Mouse (Mus musculus) urinary bladder, postnatal 10 days (tissue): Measurements from ENCODE around the gene Phox2a.
A peak's percentile ranks its signal among the peaks of the same experiment; 100 is the strongest.

Experiments used
- DNase-seq: peaks from one replicate; pipeline ENCODE4 v3.0.0; 2022; ENCODE audit warnings: low spot score

Gene Phox2a

DNA sequence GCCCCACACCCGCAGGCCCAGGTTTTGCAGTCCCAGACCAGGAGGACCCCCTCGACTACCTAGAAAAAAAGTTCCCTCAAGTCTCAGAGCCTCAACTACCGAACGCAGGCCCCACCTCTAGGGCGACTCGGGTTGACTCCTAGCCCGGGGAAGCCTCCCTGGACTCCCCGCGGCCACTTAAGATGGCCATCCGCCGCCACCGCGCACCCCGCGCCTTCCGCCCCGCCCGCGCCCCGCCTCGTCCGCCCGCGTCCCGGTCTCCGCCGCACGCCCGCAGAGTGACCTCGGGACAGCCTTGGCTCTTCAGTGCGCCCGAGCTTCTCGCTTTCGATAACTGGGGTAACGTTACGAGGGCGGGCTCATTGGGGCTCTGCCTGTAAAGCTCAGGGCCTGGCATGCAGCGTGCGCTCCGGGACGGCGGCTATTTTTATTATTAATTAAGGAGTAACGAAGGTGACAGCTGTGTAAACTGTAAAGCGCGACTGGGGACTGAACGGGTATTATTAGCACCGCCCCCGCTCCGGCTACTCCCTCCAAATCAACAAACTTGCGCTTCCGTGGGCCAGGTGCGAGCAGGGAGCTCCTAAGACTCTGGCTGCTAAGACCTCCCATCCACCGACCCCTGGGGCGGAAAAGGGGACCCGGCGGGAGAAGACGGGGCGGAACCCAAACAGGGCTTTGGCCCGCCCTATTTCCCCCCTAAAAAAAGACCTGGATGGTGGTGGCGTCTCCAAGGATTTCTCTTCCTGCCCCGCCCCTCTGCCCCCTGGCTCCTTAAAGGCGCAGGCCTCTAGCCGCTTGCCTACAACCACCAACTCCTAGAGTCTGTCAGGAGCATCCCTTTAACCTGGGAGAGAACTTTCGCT lies 19.7 kb downstream of the Phox2a start, which contains the start of gene Inppl1:
Gene Inppl1 (minus strand): TSS at position 624 of the 866 bp plus-strand sequence.
- DNase-seq = peak; percentile 52

DNA sequence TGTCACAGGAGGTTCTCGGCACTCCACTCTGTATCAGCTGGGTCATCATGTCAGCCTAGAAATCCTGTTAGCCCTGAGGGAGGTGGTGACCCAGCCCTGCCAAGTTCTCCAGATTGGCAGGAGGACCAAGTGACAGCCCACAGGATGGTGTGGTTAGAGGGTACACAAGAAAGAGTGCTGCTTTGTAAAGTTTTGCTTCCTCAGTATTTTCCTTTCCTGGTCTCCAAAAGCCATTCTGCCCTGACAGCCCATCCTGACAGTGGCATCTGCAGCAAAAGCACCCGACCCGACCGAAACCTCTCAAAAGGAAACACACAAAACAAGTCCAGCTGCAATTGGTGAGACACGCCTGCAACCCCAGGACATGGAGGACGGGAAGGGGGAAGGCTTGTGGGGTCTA lies 26.1 kb downstream of the Phox2a start:
- DNase-seq = no peak

DNA sequence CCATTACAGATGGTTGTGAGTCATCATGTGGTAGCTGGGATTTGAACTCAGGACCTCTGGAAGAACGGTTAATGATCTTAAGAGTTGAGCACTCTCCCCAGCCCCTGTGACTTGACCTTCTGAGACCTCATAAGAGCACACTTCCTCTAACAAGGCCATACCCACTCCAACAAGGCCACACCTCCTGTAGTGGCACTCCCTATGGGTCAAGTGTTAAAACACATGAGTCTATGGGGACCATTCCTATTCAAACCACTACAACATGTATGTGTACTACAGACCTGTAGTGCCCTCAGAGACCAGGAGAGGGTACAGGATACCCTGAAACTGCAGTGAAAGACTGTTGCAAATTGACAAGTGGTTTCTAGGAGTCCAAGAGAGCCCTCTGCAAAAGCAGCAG lies 29.8 kb downstream of the Phox2a start:
- DNase-seq = no peak

GRCm38 (mm10) chr7:101851689-101852088 lies 33.6 kb downstream of the Phox2a start:
- no peak for DNase-seq

DNA sequence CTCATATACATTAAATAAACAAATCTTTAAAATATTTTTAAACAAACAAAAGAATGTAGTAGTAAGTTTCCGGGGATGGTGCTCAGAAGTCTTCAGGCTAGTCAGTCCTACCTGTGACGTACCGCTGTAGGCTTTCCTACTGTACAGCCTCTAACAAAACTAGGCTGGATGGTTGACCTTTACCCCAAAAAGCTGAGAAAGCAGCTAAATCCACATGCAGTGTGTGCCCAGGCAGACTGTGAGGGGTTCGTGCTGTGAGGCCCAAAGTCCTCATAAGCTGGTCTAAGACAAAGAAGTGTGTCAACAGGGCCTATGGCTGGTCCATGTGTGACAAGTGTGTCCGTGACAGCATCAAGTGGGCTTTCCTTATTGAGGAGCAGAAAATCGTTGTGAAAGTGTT lies 34.7 kb downstream of the Phox2a start:
- no peak for DNase-seq

DNA sequence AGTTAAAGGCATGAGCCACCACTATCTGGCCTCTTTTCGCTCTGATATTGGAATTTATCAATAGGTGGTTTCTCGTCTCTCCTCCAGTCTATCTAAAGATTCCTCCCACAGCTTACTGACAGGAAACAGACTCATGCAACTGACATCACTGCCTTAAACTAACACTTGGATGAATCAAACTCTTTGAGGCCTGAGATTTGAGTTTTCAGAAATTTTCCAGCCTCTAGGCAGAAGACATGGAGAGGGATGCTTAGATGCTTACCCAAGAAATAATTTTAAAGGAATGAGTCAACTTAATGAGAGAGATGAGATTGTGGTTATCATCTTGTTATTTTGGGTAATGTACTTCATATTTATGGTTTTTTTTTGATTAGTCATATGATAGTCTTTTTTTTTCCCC lies 35.7 kb downstream of the Phox2a start:
- no peak for DNase-seq

DNA sequence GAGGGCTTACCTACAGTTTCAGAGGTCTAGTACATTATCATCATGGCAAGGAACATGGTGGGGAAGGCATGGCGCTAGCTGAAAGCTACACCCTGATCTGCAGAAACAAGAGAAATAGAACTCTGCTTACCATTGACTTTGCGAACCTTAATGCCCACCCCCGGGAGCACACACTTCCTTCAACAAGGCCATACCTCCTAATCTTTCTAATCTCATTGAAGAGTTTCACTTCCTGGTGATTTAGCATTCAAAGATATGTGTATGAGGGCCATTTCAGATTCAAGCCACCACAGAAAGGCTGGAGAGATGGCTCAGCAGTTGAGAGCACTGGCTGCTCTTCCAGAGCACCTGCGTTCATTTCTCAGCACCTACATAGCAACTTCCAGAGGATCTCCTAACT lies 39.0 kb downstream of the Phox2a start, which contains the start of gene Folr2:
Gene Folr2 (minus strand): TSS at position 101 of the 400 bp plus-strand sequence.
- DNase-seq = no peak

DNA sequence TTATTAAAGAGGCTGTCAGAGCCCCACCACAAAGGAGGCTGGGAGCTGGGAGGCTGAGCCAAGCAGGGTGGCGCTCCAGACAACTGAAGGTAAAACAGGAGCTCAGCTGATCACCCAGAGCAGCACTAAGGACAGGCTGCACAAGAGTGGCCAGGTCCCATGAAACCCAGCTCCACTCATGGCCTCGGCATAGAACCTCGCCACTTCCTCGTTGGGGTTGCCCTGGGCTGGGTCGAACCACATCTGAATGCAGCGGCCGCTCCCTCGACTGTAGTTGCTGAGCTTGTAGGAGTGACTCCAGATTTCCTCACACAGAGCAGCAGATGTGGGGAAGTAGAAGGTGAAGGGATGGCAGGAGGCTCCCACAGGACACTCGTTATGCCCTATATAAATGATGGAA lies 40.2 kb downstream of the Phox2a start:
- DNase-seq = no peak

DNA sequence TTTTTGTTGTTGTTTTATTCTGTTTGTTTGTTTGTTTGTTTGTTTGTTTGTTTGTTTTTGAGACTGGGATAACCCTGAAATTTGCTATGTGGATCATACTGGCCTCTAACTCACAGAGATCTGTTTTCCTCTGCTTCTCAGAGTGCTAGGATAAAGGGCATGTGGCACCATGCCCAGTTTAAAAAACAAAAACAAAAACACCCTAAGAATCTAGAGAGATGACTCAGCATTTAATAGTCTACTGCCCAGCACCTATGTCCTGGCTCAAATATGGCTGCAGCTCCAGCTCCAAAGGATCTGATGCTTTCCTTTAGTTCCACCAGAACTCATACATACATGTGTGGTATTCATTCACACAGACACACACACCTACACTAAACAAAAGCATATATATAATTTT lies 42.9 kb downstream of the Phox2a start:
- no peak for DNase-seq

DNA sequence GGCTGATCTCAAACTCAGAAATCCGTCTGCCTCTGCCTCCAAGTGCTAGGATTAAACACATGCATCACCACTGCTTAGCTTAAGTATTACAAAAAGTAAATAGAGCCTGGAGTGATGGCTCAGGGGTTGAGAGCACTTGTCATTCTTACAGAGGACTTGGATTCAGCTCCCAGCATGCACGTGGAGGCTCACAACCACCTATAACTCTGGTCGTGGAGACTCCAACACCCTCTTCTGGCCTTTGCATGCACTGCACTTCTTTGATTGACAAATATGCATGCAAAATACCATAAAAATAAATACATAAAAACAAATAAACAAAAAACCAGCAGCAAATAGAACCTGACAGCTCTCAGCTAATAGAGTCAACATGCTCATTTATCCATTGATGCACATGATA lies 44.2 kb downstream of the Phox2a start:
- DNase-seq = no peak

GRCm38 (mm10) chr7:101863415-101863814 lies 45.3 kb downstream of the Phox2a start, which contains the start of gene Anapc15:
Gene Anapc15, plus strand, starts transcription at chr7:101863715.
- DNase-seq = no peak

- no peak for DNase-seq
Measured at GRCm38 (mm10) chr7:101866491-101867265, 48.6 kb downstream of the Phox2a start.

- DNase-seq = no peak
Measured at GRCm38 (mm10) chr7:101867482-101867881, 49.4 kb downstream of the Phox2a start.

DNA sequence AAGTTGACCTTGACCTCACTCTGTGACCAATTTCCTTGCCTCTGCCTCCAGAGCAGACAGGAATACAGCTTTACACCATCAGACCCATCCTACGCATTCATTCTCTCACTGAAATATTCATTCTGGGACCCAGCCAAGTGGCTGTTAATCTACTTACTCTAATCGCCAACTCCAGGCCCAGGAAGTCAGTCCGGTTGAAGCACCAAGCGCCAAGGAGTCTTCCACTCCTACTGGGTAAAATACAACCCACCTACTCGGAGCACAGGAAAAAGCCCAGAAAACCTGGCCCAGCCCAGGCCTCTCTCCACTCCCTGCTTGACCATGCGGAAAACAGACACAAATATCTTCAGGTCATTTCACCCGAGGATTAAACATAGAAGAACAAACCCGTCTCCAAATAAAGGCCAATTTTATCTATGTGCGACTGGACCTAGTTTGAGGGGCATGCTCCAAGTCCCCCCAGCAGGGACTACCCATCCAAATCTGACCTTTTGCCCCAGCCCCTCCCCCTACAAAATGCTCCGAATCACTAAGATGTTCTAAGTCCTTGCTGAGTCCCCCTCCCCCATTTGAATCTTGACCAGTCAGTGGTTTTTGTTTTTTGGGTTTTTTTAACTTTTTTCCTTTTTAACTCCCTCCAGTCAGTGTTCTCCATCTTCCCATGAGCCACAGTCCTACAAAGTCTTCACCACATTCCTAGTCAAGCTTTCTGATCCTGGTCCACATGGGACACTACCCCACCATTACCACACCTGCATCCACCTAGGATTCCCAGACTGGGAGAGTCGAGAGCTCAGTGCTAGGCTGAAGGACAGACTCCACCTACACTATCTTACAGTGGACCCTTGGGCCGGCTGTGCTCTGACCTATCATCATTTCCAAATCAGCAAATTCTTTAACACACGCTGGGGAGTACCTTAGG lies 50.4 kb downstream of the Phox2a start:
- DNase-seq = no peak

DNA sequence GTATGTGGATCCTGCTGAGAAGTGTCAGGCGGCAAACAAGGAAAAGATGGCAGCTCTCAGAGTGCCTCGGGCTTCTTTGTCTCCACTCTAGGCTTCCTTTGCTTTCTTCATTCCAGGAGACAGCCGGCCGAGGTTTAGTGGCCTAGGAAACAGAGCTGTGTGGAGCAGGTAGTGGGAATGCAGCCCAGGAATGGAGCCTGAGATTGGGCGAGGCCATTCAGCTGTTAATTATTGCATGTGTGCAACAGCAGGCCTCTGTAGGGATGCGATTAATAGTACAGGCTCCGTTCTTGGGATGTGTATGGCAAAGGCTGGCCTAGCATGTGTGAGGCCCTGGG lies 51.0 kb downstream of the Phox2a start:
- DNase-seq = no peak

- no peak for DNase-seq
Measured at GRCm38 (mm10) chr7:101870629-101871028, 52.5 kb downstream of the Phox2a start, which contains the start of gene Folr1. Gene Folr1, minus strand, starts transcription at chr7:101870788.

DNA sequence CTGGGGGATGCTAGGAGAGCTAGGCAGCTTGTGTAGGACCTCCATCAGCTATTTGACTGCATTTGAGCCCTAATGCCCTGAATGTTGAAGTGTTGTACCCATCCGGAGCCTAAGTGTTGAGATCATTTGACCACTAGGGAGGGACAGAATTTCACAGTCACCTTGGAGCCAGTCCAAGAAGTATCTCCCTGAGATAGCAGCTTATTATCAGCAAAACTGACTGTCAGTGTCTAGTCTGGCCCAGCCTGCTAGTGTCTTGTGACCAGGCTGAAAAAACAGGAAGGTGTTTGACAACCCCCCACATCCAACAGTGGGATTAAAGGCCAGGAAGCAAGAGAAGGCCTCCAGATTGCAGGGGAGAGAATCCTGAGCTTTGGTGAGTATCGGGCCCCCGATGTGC lies 53.2 kb downstream of the Phox2a start:
- DNase-seq = no peak
